Mouse (Mus musculus) erythroblast, embryonic 14.5 days (primary cell): ENCODE measurements at regions not wholly inside any gene's neighbourhood (a gene's known extent, or its start where the extent isn't known, plus 50 kb on each side); places are given as distances from the start of the nearest gene placed in this dataset.

Experiments used
- GATA1 ChIP-seq: IDR thresholded peaks from 2 replicates; pipeline ENCODE4 v1.6.1; 2012; ENCODE audit warnings: low read length, inconsistent platforms, mixed read lengths
- TAL1 ChIP-seq: IDR thresholded peaks from 3 replicates; pipeline ENCODE4 v1.6.1; 2012; ENCODE audit warnings: low read length, inconsistent platforms, mixed read lengths

- TF ChIP-seq GATA1, result no peak
- no peak for TF ChIP-seq TAL1
These were observed 364.1 kb upstream of the Gm26657 start for GRCm38 (mm10) chr4:56375745-56376144.
